Mouse (Mus musculus) monocyte, adult 5-6 weeks (primary cell): ENCODE results near the gene Agr3. TPM values are rescaled to one million over a fixed set of nuclear protein-coding genes. Genes with fewer than 3 reads are reported as not detected.

Source experiments
- ATAC-seq: fragments of 153-309, 156-312 bp; replicated peaks from 2 replicates; pipeline ENCODE4 v1.8.0; 2017; ENCODE audit warnings: mild to moderate bottlenecking; ENCODE audit not compliant: low TSS enrichment, insufficient number of reproducible peaks, severe bottlenecking, poor library complexity, low FRiP score
- total RNA-seq: library from RNA; stranded (forward); fragments of 200-1000, 200-491, 200-594 nt; gene quantifications from 3 replicates; pipeline ENCODE4 v1.2.3, GENCODE M21; 2017

Agr3 gene
- not detected in 3 replicates for total RNA-seq

GRCm38 (mm10) chr12:35925402-35925801 is at the start of gene Agr3:
TSS of gene Agr3 (plus strand) at chr12:35925620.
- no peak for ATAC-seq

DNA sequence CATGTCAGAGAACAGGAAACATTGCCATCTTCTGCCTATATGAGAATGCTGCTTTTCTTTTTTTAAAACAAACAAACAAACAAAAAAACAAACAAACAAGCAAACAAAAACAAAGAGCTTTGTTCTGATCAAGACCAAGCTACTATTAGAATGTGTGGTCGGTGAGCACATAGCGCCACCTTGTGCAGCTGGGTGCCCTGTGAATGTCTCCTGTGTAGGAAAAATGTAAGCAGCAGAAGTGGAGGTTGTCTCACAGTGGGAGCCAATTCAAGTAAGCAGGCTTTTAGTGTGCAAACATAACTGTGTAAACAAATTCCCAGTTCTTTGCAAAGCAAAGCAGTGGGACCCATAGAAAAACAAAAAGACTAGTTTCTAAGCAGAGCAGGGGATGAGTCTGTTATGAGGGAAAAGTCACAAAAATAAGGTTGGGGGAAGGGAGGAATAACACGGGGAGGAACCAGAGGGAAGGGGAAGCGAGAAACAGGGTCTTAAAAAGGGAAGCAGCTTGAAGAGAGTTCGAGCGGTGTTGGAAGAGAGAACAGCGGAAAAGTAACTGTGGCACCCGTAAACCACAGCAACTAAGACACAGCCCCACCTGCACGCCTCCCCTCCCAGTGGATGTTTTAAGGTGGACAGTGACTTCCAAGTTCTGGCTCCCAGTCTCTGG is 40.4 kb upstream of the Agr3 start:
- ATAC-seq: peak; percentile 67

- ATAC-seq: peak; percentile 73
These were observed 36.0 kb upstream of the Agr3 start for GRCm38 (mm10) chr12:35889383-35889782.

DNA sequence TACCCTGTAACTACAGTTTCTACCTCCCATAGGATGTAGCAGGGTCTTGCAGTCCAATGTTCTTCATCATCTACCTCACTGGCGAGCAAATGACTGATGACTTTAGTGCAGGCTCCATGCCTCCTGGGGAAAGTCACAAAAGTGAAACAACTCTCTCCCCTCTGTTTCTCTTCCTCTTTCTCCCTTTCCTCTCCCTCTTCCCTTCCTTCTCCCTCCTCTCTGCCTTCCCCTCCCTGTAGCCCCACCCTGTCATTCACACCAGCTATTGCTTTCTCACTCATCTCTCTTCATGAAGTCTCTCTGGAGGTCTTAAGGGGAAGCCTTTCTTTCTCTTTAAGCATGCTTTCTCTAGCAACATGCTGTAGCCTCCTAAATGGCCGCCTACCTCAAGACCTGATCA is 34.7 kb upstream of the Agr3 start:
- no peak for ATAC-seq

DNA sequence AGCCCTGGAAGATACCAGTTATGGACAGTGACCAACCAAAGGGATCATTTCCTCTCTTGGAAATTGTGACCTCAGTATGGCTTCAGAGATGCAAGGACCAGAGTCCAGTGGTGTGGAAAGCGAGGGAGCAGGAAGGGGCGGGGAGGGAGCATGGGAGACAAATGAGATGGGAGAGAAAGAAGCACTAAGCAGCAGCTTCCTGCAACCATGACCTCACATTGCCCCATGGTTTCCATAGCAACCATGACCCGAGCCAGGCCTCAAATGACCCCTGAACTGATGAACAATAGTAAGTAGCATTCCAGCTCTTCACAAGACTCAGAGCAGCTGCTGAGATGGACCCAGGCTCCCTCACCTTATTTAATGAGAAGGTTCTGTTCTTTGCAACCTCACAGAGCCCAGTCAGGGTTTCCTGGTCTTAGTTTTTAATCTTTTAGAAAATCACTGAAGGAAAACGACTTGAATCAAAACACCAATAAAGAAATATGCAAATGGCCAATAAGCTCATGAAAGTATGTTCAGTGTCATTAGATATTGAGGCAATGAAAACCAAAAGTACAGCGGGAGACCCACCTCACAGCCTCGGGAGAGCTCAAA is 31.0 kb upstream of the Agr3 start:
- no peak for ATAC-seq

GRCm38 (mm10) chr12:35895875-35896763 is 29.3 kb upstream of the Agr3 start:
- no peak for ATAC-seq

DNA sequence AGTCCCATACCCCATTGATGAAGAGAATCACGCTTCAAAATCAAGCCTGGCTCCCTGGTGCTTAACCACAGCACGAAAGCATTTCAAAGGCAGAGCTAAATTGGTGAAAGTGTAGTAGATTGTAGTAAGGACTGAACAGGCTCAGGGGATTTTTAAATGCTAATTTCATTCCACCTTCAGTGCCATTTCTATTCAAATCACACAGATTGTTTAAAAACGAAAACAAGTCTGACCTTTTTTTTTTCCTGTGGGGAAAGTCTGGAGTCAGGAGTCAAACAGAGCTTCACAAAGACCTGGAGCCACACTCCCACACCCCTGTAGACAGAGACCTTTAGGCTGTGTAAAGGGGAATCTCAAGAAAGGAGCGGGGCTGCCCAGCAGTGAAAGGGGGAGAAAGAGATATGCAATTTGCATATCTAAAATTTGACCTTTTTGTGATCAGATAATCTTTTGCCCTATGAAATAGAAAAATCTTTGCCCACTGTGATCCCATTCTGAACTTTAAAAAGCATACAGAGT is 28.6 kb upstream of the Agr3 start:
- no peak for ATAC-seq

- no peak for ATAC-seq
These were observed 14.8 kb upstream of the Agr3 start for GRCm38 (mm10) chr12:35910632-35911031.

- ATAC-seq: no peak
These were observed 9.6 kb upstream of the Agr3 start for GRCm38 (mm10) chr12:35915813-35916212.

DNA sequence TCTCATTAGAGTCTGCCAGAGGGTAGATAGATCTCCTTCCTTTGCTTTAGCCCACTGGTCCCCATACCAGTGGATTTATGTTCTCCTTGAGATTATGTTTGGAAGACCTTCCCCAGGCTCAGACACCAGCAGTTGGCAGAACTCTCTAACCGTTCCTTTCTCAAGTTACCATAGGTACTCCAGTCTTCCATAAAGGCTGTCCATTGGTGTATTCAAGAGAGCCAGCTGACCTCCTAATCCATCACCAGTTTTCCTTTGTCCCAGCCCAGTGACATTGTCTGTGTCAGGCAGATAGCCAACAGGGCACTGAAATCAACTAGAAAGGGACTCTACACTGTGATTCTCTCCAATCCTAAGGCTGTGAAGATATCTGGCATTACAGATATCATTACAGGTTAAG is 9.0 kb upstream of the Agr3 start:
- no peak for ATAC-seq

DNA sequence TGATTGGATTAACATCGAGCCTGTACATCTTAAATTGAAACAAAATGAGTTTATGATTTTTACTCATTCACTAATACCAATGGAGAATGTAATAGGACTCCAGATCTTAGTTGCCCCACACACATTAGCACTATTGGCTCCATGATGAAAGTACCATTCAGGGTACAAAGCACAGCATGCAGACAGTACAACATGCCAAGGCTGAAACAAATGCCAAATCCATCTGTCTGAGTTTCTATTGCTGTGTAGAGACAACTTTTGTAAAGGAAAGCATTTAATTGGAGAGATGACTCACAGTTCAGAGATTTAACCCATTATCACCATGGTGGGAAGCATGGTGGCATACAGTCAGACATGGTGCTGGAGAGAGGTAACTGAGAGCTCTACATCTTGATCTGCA is 7.4 kb upstream of the Agr3 start:
- no peak for ATAC-seq

- no peak for ATAC-seq
These were observed 2.4 kb downstream of the Agr3 start for GRCm38 (mm10) chr12:35927804-35928203.

DNA sequence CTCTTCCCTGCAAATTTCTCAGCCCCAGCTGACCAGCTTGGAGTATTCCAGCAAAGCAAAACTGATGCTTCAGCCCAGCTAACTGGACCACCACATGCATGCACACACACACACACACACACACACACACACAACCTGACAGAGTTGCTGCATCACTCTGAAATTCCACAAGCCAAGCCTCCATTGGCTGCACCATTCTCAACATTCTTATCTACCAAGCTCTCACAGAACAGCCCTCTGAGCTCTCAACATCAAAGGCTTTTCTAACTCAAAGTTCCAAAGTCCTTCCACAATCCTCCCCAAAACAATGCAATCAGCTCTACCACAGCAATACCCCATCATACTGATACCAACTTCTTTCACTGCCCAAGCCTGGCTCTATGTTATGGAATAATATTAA is 7.4 kb downstream of the Agr3 start:
- ATAC-seq: no peak

GRCm38 (mm10) chr12:35951757-35952156 is 26.3 kb downstream of the Agr3 start:
- no peak for ATAC-seq

DNA sequence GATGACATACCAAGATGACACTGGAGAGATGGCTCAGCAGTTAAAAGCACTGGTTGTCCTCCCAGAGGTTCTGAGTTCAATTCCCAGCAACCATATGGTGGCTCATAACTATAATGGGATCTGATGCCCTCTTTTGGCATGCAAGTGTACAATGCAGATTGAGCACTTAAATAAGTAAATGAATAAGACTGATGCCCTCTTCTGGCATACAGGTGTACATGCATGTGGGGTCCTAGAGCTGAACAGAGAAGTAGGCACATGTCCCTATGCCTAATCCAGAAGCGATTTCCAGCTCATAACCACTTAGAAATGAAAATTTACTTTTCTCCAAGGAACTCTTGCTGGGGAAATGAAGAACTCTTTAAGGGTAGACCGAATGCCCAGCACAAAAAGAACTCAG is 31.8 kb downstream of the Agr3 start:
- ATAC-seq: no peak

GRCm38 (mm10) chr12:35966098-35966767 is 40.8 kb downstream of the Agr3 start:
- no peak for ATAC-seq

DNA sequence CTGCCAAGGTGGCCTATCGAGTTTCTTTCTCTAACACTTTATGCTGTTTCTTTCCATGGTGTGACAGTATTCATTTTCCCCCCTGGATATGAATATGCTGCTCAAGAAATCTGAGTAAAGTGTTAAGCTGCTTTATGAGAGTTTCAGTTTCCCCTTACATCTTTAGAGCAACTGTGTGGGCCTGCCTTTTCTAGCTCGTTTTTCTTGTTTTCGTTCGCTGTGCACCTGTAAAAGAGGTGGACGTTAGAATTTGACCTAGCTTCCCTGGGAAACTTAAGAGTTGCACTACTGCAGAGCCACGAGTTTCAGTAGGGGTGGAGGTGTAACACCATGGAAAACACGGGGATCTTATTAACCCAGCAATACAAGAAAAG is 41.3 kb downstream of the Agr3 start:
- no peak for ATAC-seq

DNA sequence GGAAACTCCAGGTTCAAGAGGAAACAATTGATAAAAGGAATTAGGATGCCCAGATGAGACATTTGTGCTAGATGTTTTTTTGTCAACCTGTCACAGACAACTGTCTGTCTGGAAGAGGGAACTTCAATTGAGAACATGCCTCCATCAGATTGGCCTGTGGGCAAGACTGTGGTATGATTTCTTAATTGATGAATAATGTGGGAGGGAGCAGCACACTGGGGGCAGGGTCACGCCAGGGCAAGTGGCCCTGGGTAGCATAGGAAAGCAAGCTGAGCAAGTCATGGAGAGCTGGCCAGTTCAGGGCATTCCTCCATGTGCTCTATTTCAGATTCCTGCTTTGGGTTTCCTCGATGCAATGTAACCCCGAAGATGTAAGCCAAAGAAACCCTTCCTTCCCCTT is 50.5 kb downstream of the Agr3 start:
- no peak; the same call in 1 of the 2 replicates for ATAC-seq

GRCm38 (mm10) chr12:35977633-35978246 is 52.3 kb downstream of the Agr3 start:
- no peak for ATAC-seq
